Mouse (Mus musculus): ENCODE measurements around the gene Hdac8.

DNA sequence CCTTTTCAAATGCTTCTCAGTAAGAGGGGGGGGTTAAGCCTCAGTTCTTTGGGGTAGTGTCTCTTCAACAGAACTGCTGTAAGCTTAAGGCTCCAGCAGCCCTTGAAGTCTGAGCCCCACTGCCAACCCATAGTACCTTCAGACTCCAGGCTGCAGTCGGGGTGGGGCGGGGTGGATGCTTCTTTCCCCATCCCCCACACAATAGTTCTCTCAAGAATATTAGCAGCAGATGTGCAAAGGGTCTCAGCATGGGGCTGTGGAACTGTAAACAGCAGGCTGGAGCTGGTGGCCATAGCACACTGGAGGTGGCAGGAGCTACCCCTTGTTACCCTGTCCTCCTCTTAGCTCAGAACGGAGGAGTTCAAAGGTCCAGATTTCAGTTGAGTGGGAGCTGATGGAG is 202.7 kb downstream of the Hdac8 start:
- TF ChIP-seq CTCF (IDR thresholded peaks at IDR 0.05; ENCODE audit: low read depth, low read length) (no peak), POLR2A (IDR thresholded peaks at IDR 0.05; ENCODE audit: extremely low read depth, insufficient read depth, low read length) (no peak)

Measured in liver, adult 2 months (tissue).